Mouse (Mus musculus) brain, embryonic 14.5 days (tissue): ENCODE data around the gene D930007J09Rik.

ENCODE experiments used
- CTCF ChIP-seq: fragments of 200-500 bp; IDR thresholded peaks from 2 replicates; pipeline ENCODE4 v1.5.1; 2012; ENCODE audit warnings: inconsistent platforms, mild to moderate bottlenecking, moderate library complexity, borderline replicate concordance; ENCODE audit not compliant: insufficient read depth, insufficient read length; ENCODE audit errors: extremely low read depth
- POLR2A ChIP-seq: fragments of 200-500 bp; IDR thresholded peaks from 2 replicates; pipeline ENCODE4 v1.6.1; 2012; ENCODE audit warnings: mild to moderate bottlenecking, inconsistent platforms, borderline replicate concordance; ENCODE audit not compliant: poor library complexity, insufficient read depth, insufficient read length, severe bottlenecking; ENCODE audit errors: extremely low read depth

GRCm38 (mm10) chr13:32849531-32850123, 47.0 kb upstream of the D930007J09Rik start:
- no peak for TF ChIP-seq CTCF
- TF ChIP-seq POLR2A, result no peak
